Mouse (Mus musculus) cerebellum, adult 8-10 months (tissue): ENCODE data around the gene Vmn2r62.
"Not testable (repeated sequence)": the region's sequence is repeated elsewhere in the genome, so short reads cannot be mapped to it uniquely, and the experiment has no call there.

Experiments
- DNase-seq: peaks from one replicate; pipeline ENCODE4 v3.0.0; 2022

The Vmn2r62 gene

DNA sequence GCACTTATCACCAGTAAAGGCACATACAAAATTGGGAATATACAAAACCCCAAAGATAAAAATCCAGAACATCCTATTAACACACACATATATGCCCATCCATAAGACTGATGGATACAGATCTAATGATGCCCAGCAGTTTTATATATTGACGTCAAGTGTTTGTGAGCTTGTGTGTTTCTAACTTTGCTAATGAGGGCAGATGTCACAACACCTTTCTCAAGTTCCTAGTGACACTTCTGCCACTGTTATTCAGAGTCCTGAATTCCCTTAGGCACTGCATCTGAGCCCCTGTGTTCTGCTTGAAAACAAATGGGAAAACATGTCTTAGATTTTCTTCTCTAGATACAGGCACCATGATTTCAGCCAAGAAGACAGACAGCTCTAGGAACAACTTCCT, at the start of gene Vmn2r62:
Gene Vmn2r62 (minus strand): TSS at position 101 of the 400 bp plus-strand sequence.
- not testable (repeated sequence) for DNase-seq

DNA sequence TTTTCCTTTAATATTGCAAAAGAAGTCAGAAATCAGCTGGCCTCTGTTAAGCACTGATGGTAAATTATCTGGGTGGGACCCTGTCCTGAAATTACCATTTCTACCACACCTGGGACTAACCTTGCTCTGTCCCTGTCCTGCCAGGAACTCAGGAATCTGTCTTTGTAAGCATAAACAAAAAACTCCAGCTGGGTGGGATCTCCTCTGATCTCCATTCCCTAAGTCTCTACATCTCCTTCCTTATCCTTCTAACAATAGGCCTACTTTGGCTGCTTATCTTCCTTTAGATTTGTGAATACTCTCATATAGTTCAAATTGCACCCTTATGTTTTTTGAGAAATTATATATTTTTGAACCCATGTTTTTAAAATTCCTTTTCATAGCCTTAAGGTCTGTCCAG, 45.0 kb upstream of the Vmn2r62 start:
- DNase-seq, result not testable (repeated sequence)

DNA sequence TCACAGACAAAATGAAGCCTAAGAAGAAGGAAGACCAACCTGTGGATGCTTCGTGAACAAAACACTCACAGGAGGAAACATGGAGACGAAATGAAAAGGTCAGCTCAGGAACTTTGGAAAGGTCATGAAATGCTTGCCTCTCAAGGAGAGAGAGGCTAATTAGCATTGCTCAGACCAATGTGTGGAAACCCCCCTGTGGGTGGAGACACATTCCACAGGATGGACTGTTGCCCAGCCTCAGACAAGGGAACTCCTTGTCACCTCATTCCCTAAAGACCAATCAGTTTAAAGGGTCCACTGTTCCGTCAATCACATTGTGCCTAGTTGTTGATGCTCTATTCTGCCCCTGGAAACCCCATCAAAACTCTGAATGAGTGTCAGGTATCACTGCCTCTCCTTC, 38.9 kb upstream of the Vmn2r62 start:
- DNase-seq, result no peak

GRCm38 (mm10) chr7:42749836-42750235, 43.5 kb downstream of the Vmn2r62 start:
- no peak for DNase-seq

GRCm38 (mm10) chr7:42738536-42739210, 54.7 kb downstream of the Vmn2r62 start:
- DNase-seq, result no peak

- DNase-seq, result not testable (repeated sequence)
Measured at GRCm38 (mm10) chr7:42726917-42727316, 66.4 kb downstream of the Vmn2r62 start, which contains the start of gene Gm17067. Gene Gm17067, minus strand, starts transcription at chr7:42727017.
